Mouse (Mus musculus) hindbrain, embryonic 11.5 days (tissue): ENCODE results near the gene Slc17a7. TPM values are rescaled to one million over a fixed set of nuclear protein-coding genes. Genes with fewer than 3 reads are reported as not detected.

Source experiments
- ATAC-seq: fragments of 200-750 bp; cut with Nextera tagmentation; 2 replicates; pipeline ENCODE4 v1.8.0; 2017; ENCODE audit warnings: mild to moderate bottlenecking, moderate TSS enrichment, moderate library complexity; ENCODE audit not compliant: low FRiP score
- DNase-seq: peaks from one replicate; pipeline ENCODE4 v3.0.0-alpha.2; 2015; ENCODE audit warnings: low spot score
- H3K27ac ChIP-seq: fragments of 300-500 bp; sonication (generic); 2 replicates; pipeline ENCODE4 v1.5.1; 2014; ENCODE audit warnings: mild to moderate bottlenecking, low read depth, low read length
- H3K27me3 ChIP-seq: fragments of 300-500 bp; sonication (generic); 2 replicates; pipeline ENCODE4 v1.6.1; 2014; ENCODE audit warnings: mild to moderate bottlenecking, low read length, moderate library complexity, mixed read lengths; ENCODE audit not compliant: control insufficient read depth, insufficient read depth
- H3K36me3 ChIP-seq: fragments of 300-500 bp; sonication (generic); 2 replicates; pipeline ENCODE4 v1.6.1; 2014; ENCODE audit warnings: mild to moderate bottlenecking, low read length, moderate library complexity, mixed read lengths; ENCODE audit not compliant: control insufficient read depth, insufficient read depth
- H3K4me1 ChIP-seq: fragments of 300-500 bp; sonication (generic); replicated peaks from 2 replicates; pipeline ENCODE4 v1.6.1; 2014; ENCODE audit warnings: low read length, mixed read lengths; ENCODE audit not compliant: control insufficient read depth, insufficient read depth
- H3K4me2 ChIP-seq: fragments of 300-500 bp; sonication (generic); replicated peaks from 2 replicates; pipeline ENCODE4 v1.6.1; 2014; ENCODE audit warnings: mild to moderate bottlenecking, low read depth, low read length
- H3K4me3 ChIP-seq: fragments of 300-500 bp; sonication (generic); 2 replicates; pipeline ENCODE4 v1.5.1; 2014; ENCODE audit warnings: low read depth, low read length
- H3K9ac ChIP-seq: fragments of 300-500 bp; sonication (generic); 2 replicates; pipeline ENCODE4 v1.6.1; 2014; ENCODE audit warnings: low read depth, low read length
- H3K9me3 ChIP-seq: fragments of 300-500 bp; sonication (generic); 2 replicates; pipeline ENCODE4 v1.6.1; 2016; ENCODE audit warnings: low read length; ENCODE audit not compliant: control insufficient read depth
- WGBS: fragments of 180-500 bp; shearing (Covaris S2); extraction: QIAGEN DNeasy Blood & Tissue Kit; methylation state at CpG from one replicate; pipeline ENCODE4 v1.1.7; 2014; 5-methylcytosine and 5-hydroxymethylcytosine counted together
- polyA plus RNA-seq: library from polyadenylated mRNA; unstranded; fragments of >200 nt; fragmentation: Nextera tagmentation; extraction: Ambion mirVana; gene quantifications from 2 replicates; pipeline ENCODE4 v1.2.1, GENCODE M21; 2014

Slc17a7 gene
- polyA plus RNA-seq, 1 experiment from 2014 or later, result 0.51 TPM

GRCm38 (mm10) chr7:45192585-45193310 lies 29.0 kb downstream of the Slc17a7 start:
- Histone ChIP-seq H3K36me3 (no peaks in the 10 kb centered on the region), H3K27me3 (peaks cover 5% of the 10 kb centered on the region; the same call in 1 of the 2 replicates), H3K27ac (no peak overlapping the region), H3K9me3 (no peaks in the 10 kb centered on the region), H3K9ac (no peak overlapping the region), H3K4me2 (no peak overlapping the region), H3K4me1 (no peaks in the 10 kb centered on the region), H3K4me3 (no peak overlapping the region)
- WGBS, result 85% methylated on average over 7 of the region's 7 CpGs
- DNase-seq, result no peak
- no peak for ATAC-seq

DNA sequence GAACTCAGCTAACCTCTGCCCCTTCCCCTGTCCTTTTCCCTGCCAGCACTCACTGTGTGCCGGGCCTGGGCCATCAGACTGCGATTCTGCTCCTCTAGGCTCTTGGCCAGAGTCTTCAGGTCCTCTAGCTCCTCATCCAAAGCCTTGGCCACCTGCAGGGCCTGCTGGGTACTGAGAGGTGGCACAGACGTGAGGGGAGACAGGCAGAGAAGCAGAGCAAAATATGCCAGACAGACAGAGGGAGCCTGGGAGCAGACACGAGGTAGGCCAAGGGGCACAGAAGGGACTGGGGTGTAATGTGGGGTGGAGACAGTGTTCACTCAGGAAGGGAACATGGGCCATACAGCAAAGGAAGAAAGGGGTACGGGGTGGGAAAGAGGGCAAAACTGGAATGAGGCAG lies 29.7 kb downstream of the Slc17a7 start:
- no peak overlapping the region for H3K9ac ChIP-seq
- DNase-seq, result no peak
- H3K9me3 ChIP-seq, result no peaks in the 10 kb centered on the region
- ATAC-seq, result no peak
- no peak overlapping the region for H3K4me2 ChIP-seq
- no peak overlapping the region for H3K27ac ChIP-seq
- WGBS, result 60% methylated on average over 5 of the region's 5 CpGs
- no peak overlapping the region for H3K4me3 ChIP-seq
- no peaks in the 10 kb centered on the region for H3K36me3 ChIP-seq
- peaks cover 5% of the 10 kb centered on the region; the same call in 1 of the 2 replicates for H3K27me3 ChIP-seq
- H3K4me1 ChIP-seq, result no peaks in the 10 kb centered on the region

DNA sequence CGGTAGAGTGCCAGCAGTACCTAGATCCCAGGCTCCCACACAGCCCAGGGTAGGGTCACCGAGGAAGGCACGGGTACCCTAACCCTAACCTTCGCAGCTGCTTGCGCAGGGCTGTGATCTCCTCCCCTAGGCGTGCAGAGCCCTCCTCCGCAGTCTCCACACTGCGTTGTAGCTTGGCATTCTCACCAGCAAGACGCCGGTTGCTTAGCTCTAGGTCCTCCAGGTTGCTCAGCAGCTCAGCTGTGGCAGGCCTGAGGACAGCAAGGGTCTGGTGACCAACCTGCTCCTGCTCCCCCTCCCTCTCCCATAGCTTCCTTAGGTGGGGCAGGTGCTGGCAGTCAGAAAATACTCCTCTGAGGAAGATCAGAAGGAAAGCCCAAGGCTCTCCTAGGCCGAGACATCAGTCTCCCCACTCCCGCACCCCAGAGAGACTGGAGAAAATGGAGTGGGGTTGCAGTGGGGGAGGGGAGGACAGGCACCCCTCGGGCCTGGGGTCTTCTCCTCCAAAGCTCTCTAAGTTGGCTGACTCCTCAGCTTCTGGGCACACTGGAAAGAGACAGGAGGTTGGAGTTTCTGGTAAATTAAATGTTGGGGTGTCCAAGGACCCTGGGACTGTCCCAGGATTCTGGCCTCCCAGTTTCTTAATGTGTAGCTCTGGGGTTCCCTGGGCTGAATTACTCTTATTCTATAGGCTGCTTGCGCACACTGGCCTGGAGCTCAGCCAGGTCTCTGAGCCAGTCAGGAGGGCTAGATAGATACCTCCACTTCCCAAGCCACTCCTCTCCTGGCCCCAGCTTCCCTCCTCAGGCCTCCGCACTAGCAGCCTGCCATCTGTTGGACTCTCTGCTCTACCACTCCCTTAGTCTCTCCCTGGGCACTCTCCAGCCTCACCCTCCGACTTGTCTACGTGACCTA lies 30.4 kb downstream of the Slc17a7 start:
- WGBS, result 75% methylated on average over 17 of the region's 17 CpGs
- H3K36me3 ChIP-seq, result no peaks in the 10 kb centered on the region
- DNase-seq, result no peak
- H3K9ac ChIP-seq, result no peak overlapping the region
- no peak overlapping the region for H3K27ac ChIP-seq
- no peaks in the 10 kb centered on the region for H3K4me1 ChIP-seq
- H3K4me2 ChIP-seq, result no peak overlapping the region
- H3K27me3 ChIP-seq, result 0 out of 2 replicates have a peak, but pooled peaks cover 2% of the 10 kb centered on the region
- no peak overlapping the region for H3K4me3 ChIP-seq
- ATAC-seq, result no peak
- no peaks in the 10 kb centered on the region for H3K9me3 ChIP-seq

DNA sequence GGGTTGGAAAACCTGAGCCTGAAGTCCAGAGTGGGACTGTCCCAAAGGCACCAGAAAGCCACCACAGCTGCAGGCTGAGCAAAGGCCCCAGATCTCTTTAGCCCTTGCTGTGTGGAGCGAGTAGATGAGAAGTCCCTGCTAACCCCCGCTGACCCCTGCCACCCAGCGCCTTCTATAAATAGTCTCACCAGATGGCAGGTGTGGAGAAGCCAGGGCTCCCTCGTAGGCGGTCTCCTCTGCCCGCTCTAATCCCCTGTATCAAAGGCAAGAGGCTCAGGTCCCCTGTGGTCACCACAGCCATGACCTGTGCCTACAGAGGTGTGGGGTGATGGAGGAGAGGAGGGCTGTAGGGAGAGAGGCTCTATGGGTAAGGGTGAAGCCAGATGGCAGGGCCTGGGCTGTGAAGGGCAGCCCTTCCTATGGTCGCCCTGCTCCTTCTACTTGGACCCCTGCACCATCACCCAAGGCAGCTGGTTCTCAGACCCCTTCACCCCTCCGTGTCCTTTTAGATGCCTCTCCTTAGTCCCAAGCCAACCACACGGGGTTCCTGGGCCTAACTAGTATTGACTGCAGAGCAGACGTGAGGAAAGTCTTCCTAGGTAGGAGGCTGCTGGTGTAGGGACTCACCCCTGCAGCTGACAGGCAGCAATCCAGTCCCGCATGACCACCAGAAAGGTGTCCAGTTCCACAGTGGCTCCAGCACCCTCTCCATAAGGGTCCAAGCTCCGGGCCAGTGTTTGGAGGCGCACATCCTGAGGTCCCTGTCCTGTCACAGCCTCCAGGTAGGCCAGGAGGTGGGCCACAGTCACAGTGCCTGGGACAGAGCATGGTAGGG lies 31.8 kb downstream of the Slc17a7 start:
- no peaks in the 10 kb centered on the region for H3K36me3 ChIP-seq
- H3K9ac ChIP-seq, result no peak overlapping the region
- H3K4me1 ChIP-seq, result no peaks in the 10 kb centered on the region
- H3K27ac ChIP-seq, result no peak overlapping the region
- no peaks in the 10 kb centered on the region for H3K27me3 ChIP-seq
- no peaks in the 10 kb centered on the region for H3K9me3 ChIP-seq
- DNase-seq, result no peak
- H3K4me3 ChIP-seq, result no peak overlapping the region
- no peak overlapping the region for H3K4me2 ChIP-seq
- 55% methylated on average over 13 of the region's 13 CpGs for WGBS
- no peak for ATAC-seq

GRCm38 (mm10) chr7:45196176-45196535 lies 32.4 kb downstream of the Slc17a7 start:
- no peaks in the 10 kb centered on the region for H3K27me3 ChIP-seq
- 82% methylated on average over 4 of the region's 4 CpGs for WGBS
- H3K9me3 ChIP-seq, result no peaks in the 10 kb centered on the region
- no peak overlapping the region for H3K4me2 ChIP-seq
- H3K27ac ChIP-seq, result no peak overlapping the region
- no peak for DNase-seq
- no peak for ATAC-seq
- no peaks in the 10 kb centered on the region for H3K4me1 ChIP-seq
- no peaks in the 10 kb centered on the region for H3K36me3 ChIP-seq
- H3K9ac ChIP-seq, result no peak overlapping the region
- H3K4me3 ChIP-seq, result no peak overlapping the region

- WGBS, result 71% methylated on average over 5 of the region's 5 CpGs
- H3K4me2 ChIP-seq, result no peak overlapping the region
- no peaks in the 10 kb centered on the region for H3K36me3 ChIP-seq
- DNase-seq (no peak), ATAC-seq (no peak)
- no peak overlapping the region for H3K9ac ChIP-seq
- no peak overlapping the region for H3K4me3 ChIP-seq
- no peak overlapping the region for H3K27ac ChIP-seq
- H3K4me1 ChIP-seq, result no peaks in the 10 kb centered on the region
- no peaks in the 10 kb centered on the region for H3K9me3 ChIP-seq
- no peaks in the 10 kb centered on the region for H3K27me3 ChIP-seq
Observed at GRCm38 (mm10) chr7:45196994-45197393, 33.2 kb downstream of the Slc17a7 start.

GRCm38 (mm10) chr7:45198435-45198834 lies 34.7 kb downstream of the Slc17a7 start:
- H3K27ac ChIP-seq, result no peak overlapping the region
- H3K9me3 ChIP-seq, result no peaks in the 10 kb centered on the region
- WGBS, result 18% methylated on average over 5 of the region's 5 CpGs
- H3K36me3 ChIP-seq, result no peaks in the 10 kb centered on the region
- H3K4me3 ChIP-seq, result no peak overlapping the region
- no peak overlapping the region for H3K4me2 ChIP-seq
- ATAC-seq (peak; percentile 47), DNase-seq (peak; percentile 77)
- peaks cover 4% of the 10 kb centered on the region for H3K27me3 ChIP-seq
- no peaks in the 10 kb centered on the region for H3K4me1 ChIP-seq
- H3K9ac ChIP-seq, result no peak overlapping the region

DNA sequence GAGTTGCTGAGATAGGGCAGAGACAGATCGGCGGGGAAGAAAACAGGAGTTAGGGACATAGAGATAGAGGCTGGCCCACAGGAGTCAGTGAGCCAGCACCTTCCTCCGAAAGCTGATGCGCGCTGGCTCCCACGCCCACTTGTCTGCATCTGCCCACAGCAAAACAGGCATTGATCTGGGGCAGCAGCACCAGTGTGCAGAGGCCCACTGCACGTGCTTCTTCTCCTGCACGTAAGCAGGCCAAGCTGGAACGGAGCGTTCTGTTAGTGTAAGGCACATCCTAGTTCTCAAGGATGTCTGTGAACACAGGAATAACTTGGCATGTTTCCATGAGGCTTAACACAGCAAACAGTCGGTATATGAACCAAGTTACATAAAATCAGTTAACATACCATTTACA lies 35.2 kb downstream of the Slc17a7 start:
- Histone ChIP-seq H3K27ac (no peak overlapping the region), H3K4me1 (no peaks in the 10 kb centered on the region), H3K9me3 (no peaks in the 10 kb centered on the region), H3K27me3 (peaks cover 4% of the 10 kb centered on the region), H3K36me3 (no peaks in the 10 kb centered on the region), H3K4me2 (no peak overlapping the region), H3K9ac (no peak overlapping the region), H3K4me3 (no peak overlapping the region)
- WGBS, result 89% methylated on average over 11 of the region's 11 CpGs
- DNase-seq (no peak), ATAC-seq (no peak)
